Mouse (Mus musculus) stomach, postnatal 0 days (tissue): ENCODE data around the gene Pkd1l3. TPM values are rescaled to one million over a fixed set of nuclear protein-coding genes. Genes with fewer than 3 reads are reported as not detected.

Experiments
- ATAC-seq: fragments of 200-750 bp; cut with Nextera tagmentation; 2 replicates; pipeline ENCODE4 v1.8.0; 2017; ENCODE audit not compliant: low FRiP score, low TSS enrichment
- DNase-seq: peaks from one replicate; pipeline ENCODE4 v3.0.0-alpha.2; 2016; ENCODE audit warnings: low spot score
- H3K27ac ChIP-seq: fragments of 300-500 bp; sonication (generic); replicated peaks from 2 replicates; pipeline ENCODE4 v1.5.1; 2014; ENCODE audit warnings: mild to moderate bottlenecking, control low read depth
- H3K27me3 ChIP-seq: fragments of 300-500 bp; sonication (generic); 2 replicates; pipeline ENCODE4 v1.6.1; 2014; ENCODE audit warnings: low read length; ENCODE audit not compliant: control insufficient read depth, insufficient read depth
- H3K36me3 ChIP-seq: fragments of 300-500 bp; sonication (generic); 2 replicates; pipeline ENCODE4 v1.6.1; 2014; ENCODE audit warnings: low read length, mixed read lengths; ENCODE audit not compliant: control insufficient read depth, insufficient read depth
- H3K4me1 ChIP-seq: fragments of 300-500 bp; sonication (generic); replicated peaks from 2 replicates; pipeline ENCODE4 v1.6.1; 2014; ENCODE audit warnings: antibody characterized with exemption; ENCODE audit not compliant: control insufficient read depth, insufficient read depth
- H3K4me2 ChIP-seq: fragments of 300-500 bp; sonication (generic); replicated peaks from 2 replicates; pipeline ENCODE4 v1.6.1; 2014; ENCODE audit warnings: low read depth, mild to moderate bottlenecking, control low read depth, moderate library complexity
- H3K4me3 ChIP-seq: fragments of 300-500 bp; sonication (generic); 2 replicates; pipeline ENCODE4 v1.5.1; 2014; ENCODE audit warnings: low read depth, low read length, control low read depth
- H3K9ac ChIP-seq: fragments of 300-500 bp; sonication (generic); 2 replicates; pipeline ENCODE4 v1.6.1; 2014; ENCODE audit warnings: mild to moderate bottlenecking, low read length, control low read depth, mixed read lengths
- H3K9me3 ChIP-seq: fragments of 300-500 bp; sonication (generic); 2 replicates; pipeline ENCODE4 v1.6.1; 2016; ENCODE audit warnings: low read length; ENCODE audit not compliant: control insufficient read depth
- CTCF ChIP-seq: IDR thresholded peaks from 2 replicates; pipeline ENCODE4 v1.5.1; 2016; ENCODE audit warnings: antibody characterized with exemption, low read depth, mild to moderate bottlenecking, moderate library complexity
- EP300 ChIP-seq: optimal IDR thresholded peaks from 2 replicates; pipeline ENCODE3; 2016; ENCODE audit warnings: antibody characterized with exemption
- WGBS: fragments of 180-500 bp; shearing (Covaris S2); extraction: QIAGEN DNeasy Blood & Tissue Kit; methylation state at CpG from one replicate; pipeline ENCODE4 v1.1.7; 2014; 5-methylcytosine and 5-hydroxymethylcytosine counted together
- polyA plus RNA-seq: library from polyadenylated mRNA; unstranded; fragments of >200 nt; fragmentation: Nextera tagmentation; extraction: Ambion mirVana; gene quantifications from 2 replicates; pipeline ENCODE4 v1.2.1, GENCODE M21; 2015

Pkd1l3 gene
- polyA plus RNA-seq, 1 experiment from 2014 or later: not detected

GRCm38 (mm10) chr8:109694154-109694553, 79.8 kb downstream of the Pkd1l3 start:
- H3K4me2 ChIP-seq: peak overlapping the region; percentile 82
- peak overlapping the region; percentile 93 for H3K27ac ChIP-seq
- no peaks in the 10 kb centered on the region for H3K27me3 ChIP-seq
- no peaks in the 10 kb centered on the region for H3K36me3 ChIP-seq
- WGBS: 54% methylated on average over 6 of the region's 6 CpGs
- no peaks in the 10 kb centered on the region for H3K9me3 ChIP-seq
- ATAC-seq (no peak), DNase-seq (no peak)
- no peak for TF ChIP-seq EP300
- TF ChIP-seq CTCF: no peak
- peak overlapping the region; percentile 99; the same call in 1 of the 2 replicates for H3K4me3 ChIP-seq
- H3K9ac ChIP-seq: peak overlapping the region; percentile 70; the same call in 1 of the 2 replicates
- peaks cover 9% of the 10 kb centered on the region for H3K4me1 ChIP-seq

- WGBS: 60% methylated on average over 1 of the region's 1 CpGs
- DNase-seq: no peak
These were observed 83.4 kb downstream of the Pkd1l3 start for GRCm38 (mm10) chr8:109697754-109698153.

GRCm38 (mm10) chr8:109698477-109698876, 84.2 kb downstream of the Pkd1l3 start:
- H3K36me3 ChIP-seq: no peaks in the 10 kb centered on the region
- WGBS: 76% methylated on average over 3 of the region's 3 CpGs
- no peak for ATAC-seq

More at GRCm38 (mm10) chr8:109697754-109698153, 83.4 kb downstream of the Pkd1l3 start:
- TF ChIP-seq EP300: no peak
- TF ChIP-seq CTCF: no peak
- H3K27ac ChIP-seq: no peak overlapping the region
- peaks cover 5% of the 10 kb centered on the region; the same call in 1 of the 2 replicates for H3K4me1 ChIP-seq
- no peaks in the 10 kb centered on the region for H3K36me3 ChIP-seq
- H3K9ac ChIP-seq: no peak overlapping the region
- ATAC-seq: no peak
- no peak overlapping the region for H3K4me2 ChIP-seq
- H3K4me3 ChIP-seq: no peak overlapping the region
- H3K9me3 ChIP-seq: no peaks in the 10 kb centered on the region
- no peaks in the 10 kb centered on the region for H3K27me3 ChIP-seq

GRCm38 (mm10) chr8:109704565-109705319, 90.4 kb downstream of the Pkd1l3 start:
- peak; percentile 30 for DNase-seq
- H3K36me3 ChIP-seq: 0 out of 2 replicates have a peak, but pooled peaks cover 4% of the 10 kb centered on the region
- WGBS: 5% methylated on average over 24 of the region's 24 CpGs
- peak overlapping the region; percentile 98 for H3K27ac ChIP-seq
- H3K9ac ChIP-seq: peak overlapping the region; percentile 98
- peak overlapping the region; percentile 96 for H3K4me3 ChIP-seq
- H3K4me1 ChIP-seq: no peaks in the 10 kb centered on the region
- peak overlapping the region; percentile 77 for H3K4me2 ChIP-seq
- no peaks in the 10 kb centered on the region for H3K27me3 ChIP-seq
- TF ChIP-seq CTCF: no peak
- TF ChIP-seq EP300: no peak
- ATAC-seq: peak; percentile 35; the same call in 1 of the 2 replicates
- no peaks in the 10 kb centered on the region for H3K9me3 ChIP-seq

More at GRCm38 (mm10) chr8:109698477-109698876, 84.2 kb downstream of the Pkd1l3 start:
- DNase-seq: no peak
- Histone ChIP-seq H3K4me1 (peaks cover 5% of the 10 kb centered on the region; the same call in 1 of the 2 replicates), H3K9ac (no peak overlapping the region), H3K27me3 (no peaks in the 10 kb centered on the region), H3K27ac (no peak overlapping the region), H3K9me3 (no peaks in the 10 kb centered on the region), H3K4me2 (no peak overlapping the region), H3K4me3 (no peak overlapping the region)
- no peak for TF ChIP-seq EP300
- no peak for TF ChIP-seq CTCF

GRCm38 (mm10) chr8:109705320-109706075, 91.2 kb downstream of the Pkd1l3 start, which contains the start of gene Zfp821:
Zfp821 (plus strand) TSS chr8:109705546.
- Histone ChIP-seq H3K4me3 (peak within 1 kb of the TSS; percentile 96), H3K9ac (peak within 1 kb of the TSS; percentile 98), H3K9me3 (no peaks in the 10 kb centered on the region), H3K4me2 (peak within 1 kb of the TSS; percentile 77), H3K4me1 (no peaks in the 10 kb centered on the region), H3K27me3 (no peaks in the 10 kb centered on the region), H3K27ac (peak within 1 kb of the TSS; percentile 98), H3K36me3 (0 out of 2 replicates have a peak, but pooled peaks cover 5% of the 10 kb centered on the region)
- WGBS: 0% methylated on average over 50 of the region's 100 CpGs
- DNase-seq: peak; percentile 93
- no peak for TF ChIP-seq EP300
- no peak for TF ChIP-seq CTCF
- peak; percentile 91 for ATAC-seq
